28 mouse cellular contexts compared by ENCODE assay signal in genomic region chr4:51127813-51128212, GRCm38 (mm10).
"Had no signal": no experiment of that assay in that cellular context is flagged by ENCODE, and none has a peak within 500 bp of the region (broad histone marks: within the 10 kb centered on the region; RNA-seq: fewer than 3 reads in every experiment).

No protein-coding gene starts in this region.

- H3K4me1 ChIP-seq: embryonic facial prominence, embryonic 10.5 days; embryonic facial prominence, embryonic 12.5 days; embryonic facial prominence, embryonic 13.5 days; embryonic facial prominence, embryonic 15.5 days; forebrain, embryonic 10.5 days; forebrain, embryonic 13.5 days; forebrain, embryonic 15.5 days; heart, embryonic 10.5 days had no signal

- H3K9me3 ChIP-seq: embryonic facial prominence, embryonic 10.5 days; embryonic facial prominence, embryonic 12.5 days; embryonic facial prominence, embryonic 13.5 days; embryonic facial prominence, embryonic 15.5 days; forebrain, embryonic 10.5 days; forebrain, embryonic 13.5 days; forebrain, embryonic 15.5 days; heart, embryonic 10.5 days had no signal

- DNase-seq: cerebellum, adult 2 months; cerebellum, adult 8-10 months; cerebellum, adult 9-10 months; cerebellum, adult 9-11 months; cerebellum, postnatal 10 days; cerebellum, postnatal 14 days; cerebellum, postnatal 25 days; cerebellum, postnatal 36 days; embryo, embryonic 11 days; forebrain, postnatal 0 days; gastrocnemius, adult 2 months; gastrocnemius, postnatal 10 days; gastrocnemius, postnatal 14 days; gastrocnemius, postnatal 25 days; gastrocnemius, postnatal 36 days; heart, adult 11 months; heart, adult 18-20 months; heart, adult 2 months had no signal

- H3K27ac ChIP-seq: embryonic facial prominence, embryonic 10.5 days; embryonic facial prominence, embryonic 12.5 days; embryonic facial prominence, embryonic 13.5 days; embryonic facial prominence, embryonic 15.5 days; forebrain, embryonic 10.5 days; forebrain, embryonic 13.5 days; forebrain, embryonic 15.5 days; gastrocnemius, adult 2 months; heart, adult 2 months; heart, embryonic 10.5 days had no signal

- H3K4me3 ChIP-seq: embryonic facial prominence, embryonic 10.5 days; embryonic facial prominence, embryonic 12.5 days; embryonic facial prominence, embryonic 13.5 days; embryonic facial prominence, embryonic 15.5 days; erythroblast, embryonic 14.5 days; forebrain, embryonic 10.5 days; forebrain, embryonic 13.5 days; forebrain, embryonic 15.5 days; gastrocnemius, adult 2 months; heart, adult 2 months; heart, embryonic 10.5 days had no signal

- H3K9ac ChIP-seq: embryonic facial prominence, embryonic 12.5 days; embryonic facial prominence, embryonic 13.5 days; embryonic facial prominence, embryonic 15.5 days; forebrain, embryonic 13.5 days; forebrain, embryonic 15.5 days; forebrain, postnatal 0 days had no signal

- ATAC-seq: forebrain, embryonic 13.5 days; forebrain, embryonic 15.5 days; forebrain, embryonic 16.5 days; forebrain, postnatal 0 days had no signal

- H3K36me3 ChIP-seq: embryonic facial prominence, embryonic 10.5 days; embryonic facial prominence, embryonic 12.5 days; embryonic facial prominence, embryonic 13.5 days; embryonic facial prominence, embryonic 15.5 days; forebrain, embryonic 10.5 days; forebrain, embryonic 15.5 days; heart, embryonic 10.5 days had no signal

- H3K4me2 ChIP-seq: embryonic facial prominence, embryonic 12.5 days; embryonic facial prominence, embryonic 13.5 days; embryonic facial prominence, embryonic 15.5 days; forebrain, embryonic 13.5 days; forebrain, embryonic 15.5 days had no signal

- H3K27me3 ChIP-seq: embryonic facial prominence, embryonic 12.5 days; embryonic facial prominence, embryonic 13.5 days; embryonic facial prominence, embryonic 15.5 days; forebrain, embryonic 13.5 days; forebrain, embryonic 15.5 days had no signal
